Mouse (Mus musculus): ENCODE data around the gene Drg2. TPM values are rescaled to one million over a fixed set of nuclear protein-coding genes. Genes with fewer than 3 reads are reported as not detected.

Drg2 gene
- 59.9 and 60.7 TPM in 2 replicates for polyA plus RNA-seq (2012; rRNA removed)

DNA sequence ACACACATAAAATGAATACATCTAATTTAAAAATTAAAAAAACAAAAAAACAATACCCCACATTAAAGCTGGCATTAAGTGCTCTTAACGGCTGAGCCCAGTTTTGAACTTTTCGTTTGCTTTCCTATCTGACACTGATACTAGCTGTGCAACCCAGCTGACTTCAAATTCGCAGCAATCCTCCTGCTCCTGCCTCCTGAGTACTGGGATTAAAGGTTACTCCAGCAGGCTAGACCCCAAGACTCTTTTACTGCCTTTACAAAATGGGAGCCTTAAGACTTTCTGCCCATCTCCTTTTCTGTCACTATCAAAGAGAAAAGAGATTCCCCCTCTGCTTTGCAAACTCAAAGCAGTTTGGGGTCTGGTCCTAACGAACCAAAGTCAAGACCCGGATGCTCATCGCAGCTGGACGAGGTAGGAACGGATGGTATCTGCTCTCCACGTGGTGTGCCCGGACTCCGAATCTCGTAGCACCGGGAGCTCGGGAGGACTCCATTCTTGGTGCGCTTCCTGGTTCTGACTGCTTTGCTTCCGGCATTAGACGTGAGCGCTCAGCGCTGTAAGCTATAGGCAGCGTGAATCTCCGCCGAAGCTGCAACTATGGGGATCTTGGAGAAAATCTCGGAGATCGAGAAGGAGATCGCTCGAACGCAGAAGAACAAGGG lies at the start of gene Drg2:
Gene Drg2, plus strand, starts transcription at position 512 of the 665 bp plus-strand sequence.
- Histone ChIP-seq H3K4me3 (ENCODE audit: control insufficient read depth, insufficient read depth, low read length) (peak within 1 kb of the TSS; percentile 71), H3K27ac (ENCODE audit: control insufficient read depth, insufficient read depth, low read length) (peak within 1 kb of the TSS; percentile 9; the same call in 1 of the 2 replicates), H3K36me3 (ENCODE audit: control insufficient read depth, insufficient read depth, low read length) (0 out of 2 replicates have a peak, but pooled peaks cover 8% of the 10 kb centered on the region), H3K27me3 (ENCODE audit: control insufficient read depth, insufficient read depth, low read length) (no peaks in the 10 kb centered on the region), H3K4me1 (replicated peaks; ENCODE audit: control insufficient read depth, insufficient read depth, low read length) (peaks cover 7% of the 10 kb centered on the region)
- peak; percentile 87 for DNase-seq
- WGBS = 7% methylated on average over 27 of the region's 27 CpGs
- TF ChIP-seq POLR2A (IDR thresholded peaks at IDR 0.05; ENCODE audit: control insufficient read depth, extremely low read depth, insufficient read depth, low read length, poor library complexity) = no peak

DNA sequence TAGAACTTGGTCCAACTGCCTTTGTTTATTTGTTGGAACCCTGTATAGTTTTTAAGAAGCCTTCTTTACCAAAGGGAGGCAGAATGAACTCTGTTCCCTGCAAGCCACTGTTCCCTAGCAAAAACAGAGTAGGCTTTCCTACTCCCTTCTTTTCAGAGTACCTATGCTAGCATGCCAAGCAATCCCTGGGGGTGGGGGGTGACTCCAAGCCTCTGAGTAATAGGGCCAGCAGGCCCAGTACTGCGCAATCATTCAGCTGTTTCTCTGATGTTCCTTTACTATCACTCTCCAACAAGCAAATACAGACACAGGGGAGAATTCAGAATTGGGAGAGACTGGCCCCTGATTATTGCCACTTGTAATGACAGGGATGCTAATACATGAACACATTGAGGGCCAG lies 47.8 kb upstream of the Drg2 start:
- Histone ChIP-seq H3K36me3 (ENCODE audit: control insufficient read depth, insufficient read depth, low read length) (peaks cover 43% of the 10 kb centered on the region), H3K27me3 (ENCODE audit: control insufficient read depth, insufficient read depth, low read length) (no peaks in the 10 kb centered on the region), H3K4me3 (ENCODE audit: control insufficient read depth, insufficient read depth, low read length) (no peak overlapping the region), H3K27ac (ENCODE audit: control insufficient read depth, insufficient read depth, low read length) (no peak overlapping the region), H3K4me1 (replicated peaks; ENCODE audit: control insufficient read depth, insufficient read depth, low read length) (no peaks in the 10 kb centered on the region)
- 96% methylated on average over 1 of the region's 1 CpGs for WGBS
- no peak for TF ChIP-seq CTCF (IDR thresholded peaks at IDR 0.05; ENCODE audit: borderline replicate concordance, control insufficient read depth, extremely low read depth, insufficient read depth, low read length, poor library complexity)
- no peak for DNase-seq

DNA sequence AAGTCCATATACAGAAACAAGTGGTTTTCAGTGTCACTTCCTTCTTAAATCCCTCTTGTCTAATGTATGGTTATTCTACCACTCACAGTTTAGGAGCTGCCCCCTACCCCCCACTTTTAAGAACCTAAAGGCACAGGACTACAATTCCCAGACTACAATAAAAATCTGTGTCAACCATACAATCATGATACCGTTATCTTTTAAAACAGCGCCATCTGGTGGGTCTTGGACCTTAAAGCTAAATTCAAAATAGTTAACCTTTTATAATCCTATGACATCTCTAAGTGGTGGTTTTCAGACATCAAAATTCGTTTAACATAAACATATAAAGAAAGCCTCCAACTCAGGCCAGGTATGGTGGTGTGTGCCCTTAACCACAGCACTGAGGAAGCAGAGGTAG lies 42.2 kb upstream of the Drg2 start:
- WGBS = 5% methylated on average over 3 of the region's 3 CpGs
- TF ChIP-seq POLR2A (IDR thresholded peaks at IDR 0.05; ENCODE audit: control insufficient read depth, extremely low read depth, insufficient read depth, low read length, poor library complexity) (no peak), CTCF (IDR thresholded peaks at IDR 0.05; ENCODE audit: borderline replicate concordance, control insufficient read depth, extremely low read depth, insufficient read depth, low read length, poor library complexity) (no peak)
- H3K27ac ChIP-seq (ENCODE audit: control insufficient read depth, insufficient read depth, low read length) = no peak overlapping the region
- peak; percentile 61 for DNase-seq
- no peak overlapping the region for H3K4me3 ChIP-seq (ENCODE audit: control insufficient read depth, insufficient read depth, low read length)
- H3K36me3 ChIP-seq (ENCODE audit: control insufficient read depth, insufficient read depth, low read length) = peaks cover 19% of the 10 kb centered on the region; the same call in 1 of the 2 replicates
- H3K4me1 ChIP-seq (replicated peaks; ENCODE audit: control insufficient read depth, insufficient read depth, low read length) = peaks cover 8% of the 10 kb centered on the region
- H3K27me3 ChIP-seq (ENCODE audit: control insufficient read depth, insufficient read depth, low read length) = no peaks in the 10 kb centered on the region

DNA sequence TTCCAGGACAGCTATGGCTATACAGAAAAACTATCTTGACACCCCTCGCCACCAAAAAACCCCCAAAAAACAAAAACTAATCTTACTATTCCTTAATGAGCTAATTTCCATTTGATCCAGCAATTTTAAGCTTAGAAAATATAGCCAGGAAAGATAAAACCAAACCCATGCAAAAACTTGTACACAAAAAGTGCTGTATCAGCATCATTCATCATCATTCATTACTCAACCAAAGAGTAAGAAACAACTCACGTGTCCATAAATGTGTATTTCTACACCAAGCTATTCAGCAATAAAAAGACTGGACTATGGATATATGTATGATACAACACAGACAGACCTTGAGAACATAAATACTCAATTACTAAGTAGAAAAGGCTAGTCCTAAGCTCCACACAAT lies 41.5 kb upstream of the Drg2 start:
- Histone ChIP-seq H3K27me3 (ENCODE audit: control insufficient read depth, insufficient read depth, low read length) (no peaks in the 10 kb centered on the region), H3K4me3 (ENCODE audit: control insufficient read depth, insufficient read depth, low read length) (no peak overlapping the region), H3K4me1 (replicated peaks; ENCODE audit: control insufficient read depth, insufficient read depth, low read length) (peaks cover 10% of the 10 kb centered on the region), H3K36me3 (ENCODE audit: control insufficient read depth, insufficient read depth, low read length) (peaks cover 12% of the 10 kb centered on the region; the same call in 1 of the 2 replicates), H3K27ac (ENCODE audit: control insufficient read depth, insufficient read depth, low read length) (no peak overlapping the region)
- no peak for TF ChIP-seq CTCF (IDR thresholded peaks at IDR 0.05; ENCODE audit: borderline replicate concordance, control insufficient read depth, extremely low read depth, insufficient read depth, low read length, poor library complexity)
- TF ChIP-seq POLR2A (IDR thresholded peaks at IDR 0.05; ENCODE audit: control insufficient read depth, extremely low read depth, insufficient read depth, low read length, poor library complexity) = no peak
- WGBS = 95% methylated on average over 2 of the region's 2 CpGs
- DNase-seq = no peak

DNA sequence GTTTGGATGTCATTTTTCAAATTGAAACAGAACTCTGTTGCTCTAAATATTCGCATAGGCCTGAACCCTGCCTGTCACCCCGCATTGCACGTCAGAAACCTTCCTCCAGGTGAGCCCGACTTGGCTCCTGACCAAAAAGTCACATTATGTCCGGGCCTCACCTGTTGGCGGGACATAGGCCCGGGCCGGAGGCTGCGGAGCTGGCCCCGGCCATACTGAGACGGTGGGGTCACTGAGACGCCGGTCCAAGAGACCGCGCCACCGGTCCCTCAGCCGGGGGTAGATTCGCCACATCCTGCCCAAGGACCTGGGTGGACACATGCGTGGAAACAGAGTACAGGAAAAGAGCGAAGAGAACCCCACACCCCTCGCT lies 37.8 kb upstream of the Drg2 start:
- H3K4me1 ChIP-seq (replicated peaks; ENCODE audit: control insufficient read depth, insufficient read depth, low read length) = peaks cover 16% of the 10 kb centered on the region
- no peak overlapping the region for H3K27ac ChIP-seq (ENCODE audit: control insufficient read depth, insufficient read depth, low read length)
- peak overlapping the region; percentile 87 for H3K4me3 ChIP-seq (ENCODE audit: control insufficient read depth, insufficient read depth, low read length)
- no peaks in the 10 kb centered on the region for H3K36me3 ChIP-seq (ENCODE audit: control insufficient read depth, insufficient read depth, low read length)
- under 1% methylated on average over 21 of the region's 21 CpGs for WGBS
- no peak for DNase-seq
- TF ChIP-seq POLR2A (IDR thresholded peaks at IDR 0.05; ENCODE audit: control insufficient read depth, extremely low read depth, insufficient read depth, low read length, poor library complexity) = no peak
- no peak for TF ChIP-seq CTCF (IDR thresholded peaks at IDR 0.05; ENCODE audit: borderline replicate concordance, control insufficient read depth, extremely low read depth, insufficient read depth, low read length, poor library complexity)
- H3K27me3 ChIP-seq (ENCODE audit: control insufficient read depth, insufficient read depth, low read length) = no peaks in the 10 kb centered on the region

DNA sequence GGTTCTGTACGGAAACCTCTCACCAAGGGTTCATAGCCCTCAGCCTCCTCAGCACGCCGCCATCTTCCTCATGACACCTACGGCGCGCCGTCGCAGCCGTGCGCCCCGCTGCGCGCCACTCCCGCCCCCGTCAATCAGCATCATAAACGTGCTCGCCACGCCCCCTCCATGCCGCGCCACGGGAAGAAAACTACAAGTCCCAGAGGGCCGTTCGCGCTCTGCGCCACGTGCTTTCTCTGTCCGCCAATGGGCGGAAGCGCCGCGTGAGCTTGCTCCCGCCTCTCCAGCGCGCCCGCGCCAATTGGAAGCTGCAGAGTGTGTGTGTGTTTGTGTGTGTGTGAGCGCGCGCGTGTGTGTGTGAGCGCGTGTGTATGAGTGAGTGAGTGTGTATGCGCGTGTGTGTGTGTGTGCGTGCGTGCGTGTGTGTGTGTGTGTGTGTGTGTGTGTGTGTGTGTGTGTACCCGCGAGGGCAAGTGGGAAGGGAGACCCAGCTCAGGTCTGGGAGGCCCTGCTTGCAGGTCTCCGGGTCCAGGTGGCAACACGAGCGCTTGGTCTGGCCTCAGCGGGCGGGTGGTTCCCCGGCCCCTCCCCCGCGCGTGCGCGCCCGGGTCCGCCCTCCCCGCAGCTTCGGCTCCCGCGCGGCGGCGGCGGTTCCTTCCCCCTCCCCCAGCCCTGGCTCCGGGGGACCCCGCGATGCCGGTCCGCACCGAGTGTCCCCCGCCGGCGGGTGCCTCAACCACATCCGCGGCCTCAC lies 37.3 kb upstream of the Drg2 start, which contains the start of gene Gid4:
Gene Gid4, plus strand, starts transcription at position 183 of the 754 bp plus-strand sequence.
- TF ChIP-seq CTCF (IDR thresholded peaks at IDR 0.05; ENCODE audit: borderline replicate concordance, control insufficient read depth, extremely low read depth, insufficient read depth, low read length, poor library complexity) (peak; percentile 57; the same call in 1 of the 2 replicates), POLR2A (IDR thresholded peaks at IDR 0.05; ENCODE audit: control insufficient read depth, extremely low read depth, insufficient read depth, low read length, poor library complexity) (peak; percentile 72)
- Histone ChIP-seq H3K4me3 (ENCODE audit: control insufficient read depth, insufficient read depth, low read length) (peak within 1 kb of the TSS; percentile 88), H3K4me1 (replicated peaks; ENCODE audit: control insufficient read depth, insufficient read depth, low read length) (peaks cover 16% of the 10 kb centered on the region), H3K36me3 (ENCODE audit: control insufficient read depth, insufficient read depth, low read length) (no peaks in the 10 kb centered on the region), H3K27me3 (ENCODE audit: control insufficient read depth, insufficient read depth, low read length) (no peaks in the 10 kb centered on the region), H3K27ac (ENCODE audit: control insufficient read depth, insufficient read depth, low read length) (no peak within 1 kb of the TSS)
- WGBS = under 1% methylated on average over 69 of the region's 81 CpGs
- peak; percentile 98 for DNase-seq
